Mouse (Mus musculus): ENCODE measurements around the gene Kmt2b.

Kmt2b gene

DNA sequence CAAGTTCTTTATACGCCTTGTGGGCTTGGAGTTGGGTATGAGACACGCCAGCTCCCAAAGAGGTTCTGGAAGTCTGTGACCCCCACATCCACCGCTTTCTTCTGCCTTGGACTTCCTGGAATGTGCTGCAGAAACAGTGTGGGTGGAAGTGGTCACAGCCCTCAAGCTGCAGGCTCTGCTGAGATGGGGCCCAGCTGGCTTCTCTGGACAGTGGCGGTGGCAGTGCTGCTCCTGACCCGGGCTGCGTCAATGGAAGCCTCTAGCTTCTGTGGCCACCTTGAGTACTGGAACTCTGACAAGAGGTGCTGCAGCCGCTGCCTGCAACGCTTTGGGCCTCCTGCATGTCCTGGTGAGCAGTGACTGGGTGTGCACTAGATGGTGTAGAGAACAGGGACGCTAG, 22.5 kb downstream of the Kmt2b start:
- DNase-seq (ENCODE audit: low spot score), result no peak

DNA sequence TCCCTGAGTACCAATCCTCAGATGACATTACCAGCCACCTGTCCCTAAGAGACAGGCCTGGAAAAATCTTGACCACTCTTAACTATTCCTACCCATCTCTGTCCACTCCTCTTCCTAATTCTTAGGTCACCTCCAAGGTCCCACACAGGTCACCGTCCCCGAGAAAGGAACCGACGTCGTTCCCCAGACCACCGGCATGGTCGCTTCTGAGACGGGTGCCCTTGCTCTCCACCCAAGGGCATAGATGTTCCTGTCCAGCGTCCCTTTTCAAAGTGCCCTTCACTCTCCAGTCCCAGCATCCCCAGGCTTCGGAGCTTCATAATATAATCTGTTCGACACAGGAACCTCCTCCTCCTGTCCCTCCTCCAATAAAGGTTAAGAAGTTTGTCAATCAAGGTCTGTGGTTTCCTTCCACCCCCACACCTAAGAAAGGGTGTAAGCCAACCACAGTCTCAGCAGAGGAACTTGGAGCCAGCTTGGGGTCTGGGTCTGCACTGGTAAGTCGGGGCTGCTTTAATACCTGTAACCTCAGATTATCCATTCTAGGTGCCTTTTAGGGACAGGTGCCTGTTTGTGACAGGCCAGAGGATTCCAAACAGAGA, 23.5 kb downstream of the Kmt2b start, which contains the start of gene Igflr1:
Gene Igflr1, plus strand, starts transcription at position 458 of the 602 bp plus-strand sequence.
- no peak for DNase-seq (ENCODE audit: low spot score)

DNA sequence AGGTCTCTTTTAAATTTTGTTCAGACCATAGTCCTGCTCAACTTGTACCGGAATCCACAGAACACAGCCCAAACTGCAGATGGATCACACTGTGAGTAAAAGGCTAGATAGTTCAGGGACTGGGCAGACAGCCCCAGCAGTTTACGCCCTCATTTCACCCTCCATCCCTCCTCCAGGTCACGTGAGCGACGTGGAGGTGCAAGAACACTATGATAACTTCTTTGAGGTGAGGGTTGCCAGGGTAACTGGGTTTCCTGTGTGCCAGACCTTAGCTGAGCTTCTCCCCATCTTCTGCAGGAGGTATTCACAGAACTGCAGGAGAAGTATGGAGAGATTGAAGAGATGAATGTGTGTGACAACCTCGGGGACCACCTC, 24.6 kb downstream of the Kmt2b start:
- DNase-seq (ENCODE audit: low spot score), result no peak

DNA sequence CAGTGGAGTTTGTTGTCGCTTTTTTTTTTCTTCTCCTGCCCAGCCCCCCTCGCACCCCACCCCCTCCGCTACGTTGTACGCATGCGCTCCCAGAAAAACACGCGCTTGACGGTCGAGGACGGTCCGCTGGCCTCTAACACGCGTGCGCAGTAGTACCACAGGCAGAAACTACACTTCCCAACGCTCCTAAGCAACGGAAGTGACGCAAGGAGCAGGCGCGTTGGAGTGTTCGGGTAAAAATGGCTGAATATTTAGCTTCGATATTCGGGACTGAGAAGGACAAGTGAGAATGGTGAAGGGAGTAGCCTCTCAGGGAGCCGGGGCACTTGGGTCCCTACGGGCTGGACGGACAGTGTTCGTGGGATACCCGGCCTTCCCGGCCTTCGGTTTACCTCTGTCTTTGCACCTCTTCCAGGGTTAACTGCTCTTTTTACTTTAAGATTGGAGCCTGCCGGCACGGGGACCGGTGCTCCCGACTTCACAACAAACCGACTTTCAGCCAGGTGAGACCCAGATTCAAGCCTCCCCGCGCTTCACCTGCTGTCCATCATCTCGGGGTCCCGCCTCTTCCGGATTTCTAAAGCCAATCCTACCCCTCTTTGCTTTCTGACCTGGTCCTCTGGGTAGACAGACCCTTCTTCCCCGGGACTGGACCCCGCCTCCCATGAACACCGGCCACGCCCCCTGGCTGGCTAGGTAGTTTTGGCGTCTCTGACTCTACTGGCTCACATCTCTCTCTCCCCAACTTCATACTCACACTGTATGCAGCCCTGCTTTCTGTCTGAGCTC, 25.2 kb downstream of the Kmt2b start, which contains the start of the genes U2af1l4, Gm49396 and Psenen:
Gene U2af1l4, plus strand, starts transcription at position 185 of the 789 bp plus-strand sequence.
Gene Gm49396, plus strand, starts transcription at position 228 of the 789 bp plus-strand sequence.
Gene Psenen, minus strand, starts transcription at position 511 of the 789 bp plus-strand sequence.
- DNase-seq (ENCODE audit: low spot score), result peak; percentile 99

DNA sequence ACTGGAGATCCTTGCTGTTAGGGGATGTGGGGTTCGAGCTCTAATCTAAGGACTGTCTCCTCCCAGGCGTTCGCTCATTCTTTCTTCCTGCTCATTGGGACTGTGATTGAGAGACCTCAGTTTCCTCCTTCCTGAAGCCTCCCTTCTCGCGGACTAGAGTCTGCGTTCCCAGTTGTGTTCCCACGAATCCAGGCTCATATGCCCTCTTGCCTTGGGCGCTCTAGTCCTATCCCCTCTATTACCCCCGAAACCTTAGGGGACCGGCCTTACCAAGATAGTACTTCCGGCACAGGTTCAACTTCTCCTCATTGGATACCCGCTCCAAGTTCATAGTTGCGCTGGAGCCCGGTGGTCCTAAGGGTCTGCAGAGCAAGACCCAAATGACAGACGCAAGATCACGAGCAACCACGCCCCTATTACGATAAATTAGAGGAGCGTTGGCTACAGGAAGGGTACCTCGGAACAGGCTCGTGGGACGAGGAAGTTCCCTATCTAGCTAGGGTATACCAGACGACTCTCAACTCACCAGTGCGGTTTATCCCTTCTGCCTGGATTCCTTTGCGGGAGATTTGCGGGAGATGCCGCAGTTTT, 25.9 kb downstream of the Kmt2b start:
- no peak for DNase-seq (ENCODE audit: low spot score)

DNA sequence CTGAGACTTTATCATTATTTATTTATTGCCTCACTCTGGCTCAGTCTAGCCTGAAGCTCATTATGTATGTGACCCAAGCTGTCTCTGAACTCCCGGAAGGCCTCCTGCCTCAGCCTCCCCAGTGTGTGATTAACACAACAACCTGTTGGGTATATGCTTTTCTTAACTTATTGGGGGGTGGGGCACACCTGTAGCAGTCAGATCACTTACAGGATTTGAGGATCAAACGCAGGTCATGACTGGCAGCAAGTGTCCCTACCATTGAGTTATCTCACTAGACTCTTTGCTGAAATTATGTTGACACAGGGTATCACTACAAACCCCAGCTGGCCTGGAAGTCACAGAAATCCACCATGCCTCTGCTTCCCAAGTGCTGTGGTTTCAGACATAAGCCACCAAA, 28.2 kb downstream of the Kmt2b start:
- peak; percentile 13 for DNase-seq (ENCODE audit: low spot score)

DNA sequence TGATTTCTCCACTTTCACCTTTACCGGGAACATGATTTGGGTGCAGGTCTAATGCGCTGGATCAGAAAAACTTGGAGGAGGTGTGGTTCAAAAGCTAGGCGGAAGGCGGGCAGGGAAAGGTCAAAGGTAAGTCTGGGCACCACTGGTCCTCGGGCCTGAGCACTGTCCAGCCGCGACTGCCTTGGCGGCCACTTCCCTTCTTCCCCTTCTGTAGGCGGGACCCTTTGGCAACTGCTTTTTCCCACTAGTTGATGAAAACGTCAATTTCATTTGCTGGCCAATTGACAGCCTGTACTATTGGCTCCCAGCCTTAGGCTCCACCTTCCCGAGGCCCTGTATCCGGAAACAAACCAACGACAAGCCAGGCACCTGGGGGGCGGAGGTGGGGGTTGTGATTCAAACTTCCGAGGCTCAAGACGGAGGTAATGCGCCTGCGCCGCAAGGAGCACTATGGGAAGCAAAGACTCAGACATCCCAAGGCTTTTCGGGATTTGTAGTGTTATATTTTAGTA, 29.0 kb downstream of the Kmt2b start, which contains the start of gene Lin37:
Gene Lin37, minus strand, starts transcription at position 396 of the 512 bp plus-strand sequence.
- peak; percentile 97 for DNase-seq (ENCODE audit: low spot score)

DNA sequence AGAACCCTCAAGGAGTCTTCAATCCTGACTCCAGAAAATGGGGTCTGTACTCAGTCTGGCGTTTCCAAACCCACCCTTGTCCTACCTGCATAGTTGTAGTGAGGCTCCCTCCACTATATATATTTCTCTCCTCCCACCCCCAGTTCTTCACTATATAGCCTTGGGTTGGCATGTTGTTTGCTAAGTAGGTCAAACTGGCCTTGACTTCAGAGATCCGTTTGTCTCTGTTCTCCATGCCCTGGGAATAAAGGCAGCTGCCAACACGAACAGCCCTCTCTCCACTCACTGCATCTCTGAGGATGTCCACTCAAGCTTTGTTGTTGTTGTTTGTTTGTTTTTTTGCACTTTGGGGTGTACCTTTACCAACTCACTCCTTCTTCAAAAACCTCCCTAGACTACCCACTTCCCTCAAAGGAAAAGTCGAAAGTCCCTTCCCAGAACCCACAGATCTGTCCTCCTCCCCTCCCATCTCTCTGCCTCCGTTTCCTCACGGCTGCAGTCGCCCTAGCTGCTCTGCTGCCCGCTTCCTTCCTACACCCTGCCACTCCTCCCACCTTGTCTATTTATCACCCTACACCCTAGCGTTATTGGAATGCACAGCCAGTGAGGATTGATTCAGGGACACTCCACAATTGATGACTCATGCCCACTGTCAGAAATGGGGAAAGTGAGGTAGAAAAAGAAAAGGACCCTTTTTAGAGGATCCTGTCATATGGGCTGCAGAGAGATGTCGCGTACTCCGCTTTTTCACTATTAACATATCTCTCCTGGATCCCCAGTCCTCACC, 29.7 kb downstream of the Kmt2b start:
- no peak for DNase-seq (ENCODE audit: low spot score)

DNA sequence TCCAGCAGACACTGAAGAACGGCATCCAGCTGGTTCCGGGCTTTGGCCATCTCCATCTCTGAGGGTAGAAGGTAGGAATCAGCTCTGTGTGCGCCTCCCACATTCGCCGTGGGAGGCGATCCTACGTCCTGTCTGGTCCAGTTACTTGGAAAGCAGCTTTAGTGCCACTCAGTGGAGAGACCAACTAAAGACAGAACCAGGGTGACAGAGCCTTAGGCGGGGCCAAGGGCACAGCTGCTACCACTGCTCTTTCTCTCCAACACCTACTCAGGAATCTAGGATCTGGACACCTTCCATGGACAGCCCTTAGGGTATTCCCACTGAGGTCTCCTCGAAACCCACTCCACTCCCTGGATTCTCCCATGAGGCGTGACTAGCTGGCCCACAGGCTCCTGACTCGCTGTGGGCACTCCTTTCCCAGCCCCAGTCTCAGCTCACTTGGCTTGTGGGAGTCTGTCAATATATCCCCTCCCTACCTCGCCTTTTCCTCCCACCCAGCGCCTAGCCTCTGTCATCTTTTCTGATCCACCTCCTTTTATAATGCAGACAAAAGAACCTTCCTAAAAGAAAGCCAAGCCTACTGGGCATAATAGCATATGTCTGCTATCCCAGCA, 30.5 kb downstream of the Kmt2b start:
- DNase-seq (ENCODE audit: low spot score), result no peak

DNA sequence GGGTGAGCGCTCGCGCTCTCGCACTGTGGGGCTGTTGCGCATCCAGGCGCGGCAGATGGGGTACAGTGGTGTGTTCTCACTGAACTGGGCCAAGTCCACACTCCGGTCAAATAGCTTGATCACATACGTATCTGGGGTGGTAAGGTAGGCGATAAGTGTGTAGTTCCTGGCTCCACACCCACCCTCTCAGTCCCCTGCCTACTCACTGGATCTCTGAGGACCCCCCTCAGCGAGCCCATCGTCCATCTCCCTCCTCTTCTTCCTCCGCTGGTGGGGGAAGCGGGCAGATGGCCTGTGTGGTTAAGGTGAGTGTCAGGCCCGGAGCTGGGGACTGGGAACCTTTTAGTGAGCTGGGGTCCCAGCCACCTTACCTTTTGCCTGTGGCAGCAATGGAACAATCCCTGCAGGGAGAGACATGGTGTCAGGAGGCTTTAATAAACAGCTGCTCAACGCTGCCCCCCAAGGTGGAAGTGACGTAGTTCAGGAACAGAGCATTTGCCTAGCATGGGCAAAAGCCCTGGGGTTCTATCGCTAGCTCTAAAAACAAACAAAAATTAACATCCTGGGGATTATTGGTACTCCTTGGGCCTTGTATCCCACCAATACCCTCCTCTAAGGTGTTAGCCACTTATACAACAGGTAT, 31.5 kb downstream of the Kmt2b start:
- peak; percentile 43 for DNase-seq (ENCODE audit: low spot score)

DNA sequence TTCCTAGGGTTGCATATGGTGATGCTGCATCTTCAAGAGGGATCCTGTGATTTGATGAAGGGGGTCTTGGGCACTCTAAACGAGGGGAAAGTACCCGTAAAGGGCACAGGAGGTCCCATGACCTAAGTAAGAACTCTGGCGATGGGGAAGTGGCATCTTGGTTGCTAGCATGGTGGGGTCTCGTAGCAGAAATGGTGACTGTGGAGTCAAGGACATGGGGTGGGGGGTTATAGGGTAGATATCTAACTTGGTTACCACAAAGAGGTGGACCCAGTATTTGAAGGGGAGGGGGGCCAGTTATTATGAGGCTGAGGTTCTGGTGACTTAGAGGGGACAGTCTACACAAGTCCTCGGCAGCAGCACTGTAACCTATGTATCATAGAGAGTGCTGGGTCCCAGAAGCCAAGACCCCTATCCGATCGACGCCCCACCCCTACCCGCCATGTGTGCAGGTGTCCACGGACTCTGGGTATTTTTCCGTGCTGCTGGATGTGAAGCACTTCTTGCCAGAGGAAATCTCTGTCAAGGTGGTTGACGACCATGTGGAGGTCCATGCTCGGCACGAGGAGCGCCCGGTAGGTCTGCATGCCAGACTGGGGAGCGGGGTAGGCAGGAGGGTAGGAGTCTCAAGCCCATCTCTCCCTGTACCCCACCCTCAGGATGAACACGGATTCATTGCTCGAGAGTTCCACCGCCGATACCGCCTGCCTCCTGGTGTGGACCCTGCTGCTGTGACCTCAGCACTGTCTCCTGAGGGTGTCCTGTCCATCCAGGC, 34.5 kb downstream of the Kmt2b start:
- DNase-seq (ENCODE audit: low spot score), result no peak

DNA sequence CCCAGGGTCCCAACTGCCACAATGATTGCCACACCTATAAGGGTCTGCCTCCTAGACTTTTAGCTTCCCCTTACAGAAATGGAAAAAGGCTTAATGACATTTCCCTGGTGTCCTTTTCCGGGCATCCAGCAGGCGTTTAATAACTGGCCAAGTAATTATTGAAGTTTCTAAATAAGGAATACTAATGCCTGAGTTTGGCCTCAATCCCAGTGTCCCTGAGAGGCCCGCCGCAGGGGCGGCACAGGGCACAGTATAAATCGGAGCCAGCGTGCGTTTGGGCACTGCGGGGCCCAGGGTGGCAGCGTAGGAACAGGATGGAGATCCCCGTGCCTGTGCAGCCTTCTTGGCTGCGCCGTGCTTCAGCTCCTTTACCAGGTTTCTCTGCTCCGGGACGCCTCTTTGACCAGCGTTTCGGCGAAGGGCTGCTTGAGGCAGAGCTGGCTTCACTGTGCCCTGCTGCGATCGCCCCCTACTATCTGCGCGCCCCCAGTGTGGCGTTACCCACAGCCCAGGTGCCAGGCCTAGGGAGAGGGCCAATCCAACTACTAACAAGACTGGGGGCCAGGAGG, 35.4 kb downstream of the Kmt2b start:
- DNase-seq (ENCODE audit: low spot score), result peak; percentile 20

DNA sequence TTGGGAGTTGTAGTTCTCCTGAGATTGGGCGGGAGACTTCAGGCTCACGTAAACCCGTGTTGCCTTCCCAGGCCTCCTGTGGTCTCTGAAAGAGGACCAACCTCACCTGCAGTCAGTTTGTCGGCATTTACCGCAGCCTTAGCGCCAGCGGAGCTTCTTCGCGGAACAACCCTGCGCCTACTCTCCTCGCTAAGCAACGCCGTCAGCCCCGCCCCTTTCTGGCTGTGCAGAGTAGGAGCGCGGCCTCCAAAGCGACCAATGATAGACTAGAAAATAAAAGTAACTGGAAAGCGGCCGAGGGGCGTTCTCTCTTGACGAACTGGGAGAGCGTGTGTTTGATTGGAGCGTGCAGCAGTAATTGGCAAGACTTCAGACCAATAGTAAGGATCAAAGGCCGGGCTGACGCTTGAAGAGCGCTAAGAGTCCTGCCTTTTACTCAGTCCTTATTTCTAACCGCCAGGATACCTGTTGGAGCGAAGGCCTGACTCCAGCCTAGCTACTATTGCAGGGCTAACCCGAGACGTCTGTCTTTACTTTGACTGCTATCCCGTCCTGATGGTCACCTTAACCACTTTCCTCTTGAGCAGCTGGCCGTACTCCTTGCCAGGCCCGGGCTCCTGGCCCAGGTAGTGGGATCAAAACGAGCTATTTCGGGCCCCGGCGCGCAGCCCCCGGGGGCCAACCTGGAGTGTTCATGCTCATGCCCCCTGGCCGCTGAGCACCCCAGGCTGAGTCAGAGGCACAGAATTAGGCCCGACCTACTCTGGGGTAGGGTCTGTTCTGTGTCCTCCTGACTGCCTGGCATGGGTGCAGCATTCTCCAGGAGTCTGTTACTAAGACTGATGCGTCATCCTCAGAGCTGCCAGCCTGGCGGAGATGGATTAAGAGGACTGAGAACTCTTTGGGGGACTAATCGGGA, 36.2 kb downstream of the Kmt2b start, which contains the start of the genes Hspb6 and Proser3:
Gene Hspb6, plus strand, starts transcription at position 77 of the 919 bp plus-strand sequence.
Gene Proser3, minus strand, starts transcription at position 198 of the 919 bp plus-strand sequence.
- peak; percentile 99 for DNase-seq (ENCODE audit: low spot score)

DNA sequence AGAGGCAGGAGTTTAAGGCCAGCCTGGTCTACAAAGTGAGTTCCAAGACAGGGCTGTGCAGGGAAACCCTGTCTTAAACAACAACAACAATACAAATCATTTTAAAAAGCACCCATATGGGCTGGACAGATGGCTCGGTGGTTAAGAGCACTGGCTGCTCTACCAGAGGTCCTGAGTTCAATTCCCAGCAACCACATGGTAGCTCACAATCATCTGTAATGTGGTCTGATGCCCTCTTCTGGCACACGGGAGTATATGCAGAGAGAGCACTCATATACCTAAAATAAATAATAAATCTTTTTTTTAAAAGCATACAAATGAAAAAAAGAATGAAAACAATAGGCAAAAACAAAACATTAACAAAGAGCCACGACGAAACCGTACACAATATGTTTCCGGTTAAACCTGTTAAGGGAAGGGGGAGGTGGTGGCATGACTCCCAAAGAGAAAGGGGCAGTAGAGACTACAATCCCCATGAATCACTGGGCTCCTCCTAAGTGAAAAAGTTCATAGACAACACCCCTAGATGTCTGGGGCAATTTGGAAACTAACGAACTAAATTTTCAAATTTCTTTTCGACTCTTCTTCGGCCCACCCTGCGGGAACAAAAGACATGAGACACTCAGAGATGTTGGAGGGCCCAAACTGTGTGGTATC, 37.0 kb downstream of the Kmt2b start:
- peak; percentile 82 for DNase-seq (ENCODE audit: low spot score)

DNA sequence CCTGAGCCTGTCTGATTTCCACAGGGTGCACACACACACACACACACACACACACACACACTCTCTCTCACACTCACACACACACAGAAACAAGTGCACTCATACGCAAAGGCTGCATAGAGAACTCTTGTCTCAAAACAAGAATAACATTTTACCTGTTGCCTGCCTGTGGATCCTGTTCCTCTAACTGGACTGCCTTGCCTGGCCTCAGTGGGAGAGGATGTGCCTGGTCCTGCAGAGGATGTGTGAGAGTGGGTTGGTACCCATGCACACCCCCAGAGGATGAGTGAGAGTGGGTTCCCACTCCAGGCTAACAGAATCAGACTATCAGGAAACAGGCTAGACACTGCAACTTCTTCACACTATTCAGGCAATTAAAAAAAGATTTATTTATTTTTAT, 37.9 kb downstream of the Kmt2b start:
- no peak for DNase-seq (ENCODE audit: low spot score)

DNA sequence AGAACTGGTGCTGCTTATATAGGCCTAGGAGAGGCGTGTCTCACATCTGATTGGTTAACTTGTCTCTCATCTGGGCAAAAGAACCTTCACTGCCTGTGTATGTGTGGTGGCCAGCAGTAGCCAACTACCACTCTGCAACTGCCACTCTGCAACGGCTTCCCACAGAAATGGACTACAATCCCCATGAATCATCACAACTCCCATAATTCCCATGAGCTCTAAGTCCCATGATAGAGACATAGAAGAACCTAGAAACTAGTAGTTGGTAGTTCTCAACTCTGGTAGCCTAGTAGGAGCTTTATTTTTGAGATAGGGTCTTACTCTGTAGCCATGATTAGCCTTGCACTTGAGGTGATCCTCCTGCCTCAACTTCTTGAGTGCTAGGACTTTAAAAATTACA, 38.6 kb downstream of the Kmt2b start:
- no peak for DNase-seq (ENCODE audit: low spot score)

DNA sequence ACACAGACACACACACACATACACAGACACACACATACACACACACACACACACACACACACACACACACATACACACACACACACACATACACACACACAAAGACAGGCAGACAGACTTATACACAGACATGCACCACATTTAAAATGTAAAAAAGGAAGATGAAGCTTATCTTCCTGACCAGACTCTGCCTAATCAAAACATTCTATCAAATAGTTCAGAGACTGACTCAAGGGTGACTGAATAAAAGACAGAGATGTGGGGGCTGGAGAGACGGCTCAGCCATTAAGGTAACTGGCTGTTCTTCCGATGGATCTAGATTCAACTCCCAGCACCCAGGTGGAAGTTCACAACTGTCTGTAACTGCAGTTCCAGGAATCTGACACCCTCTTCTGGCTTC, 44.2 kb downstream of the Kmt2b start:
- no peak for DNase-seq (ENCODE audit: low spot score)

DNA sequence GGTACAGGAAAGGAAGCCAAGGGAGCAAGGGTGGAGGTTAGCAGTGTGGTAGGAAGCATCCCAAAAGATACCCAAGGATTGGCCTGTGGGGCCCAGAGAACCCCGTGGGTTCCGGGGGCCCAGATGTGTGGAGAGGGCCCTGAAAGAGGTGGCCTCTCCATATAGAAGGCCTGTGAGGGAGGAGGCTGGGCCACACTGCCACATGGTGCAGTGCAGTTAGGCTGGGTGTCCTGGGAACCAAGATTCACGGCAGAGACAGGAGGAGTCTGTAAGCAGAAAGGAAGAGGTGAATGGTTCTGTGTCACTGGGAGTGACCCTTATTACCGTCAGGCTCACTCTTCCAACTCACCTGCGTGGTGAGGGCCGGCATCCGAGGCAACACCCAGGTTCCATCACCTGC, 48.0 kb downstream of the Kmt2b start:
- no peak for DNase-seq (ENCODE audit: low spot score)
